Mouse (Mus musculus) kidney, adult 2 months (tissue): Measurements from ENCODE around the gene Pllp.

Experiments
- CTCF ChIP-seq: fragments of 200-500 bp; conservative IDR thresholded peaks from 2 replicates; pipeline ENCODE4 v1.5.1; 2011; ENCODE audit warnings: low read depth, mild to moderate bottlenecking, control low read depth, low read length, moderate library complexity, mixed read lengths; ENCODE audit not compliant: insufficient read depth, insufficient read length
- POLR2A ChIP-seq: fragments of 200-500 bp; IDR thresholded peaks from one replicate; pipeline ENCODE4 v1.6.1; 2011; ENCODE audit warnings: low read depth, low read length, control low read depth

DNA sequence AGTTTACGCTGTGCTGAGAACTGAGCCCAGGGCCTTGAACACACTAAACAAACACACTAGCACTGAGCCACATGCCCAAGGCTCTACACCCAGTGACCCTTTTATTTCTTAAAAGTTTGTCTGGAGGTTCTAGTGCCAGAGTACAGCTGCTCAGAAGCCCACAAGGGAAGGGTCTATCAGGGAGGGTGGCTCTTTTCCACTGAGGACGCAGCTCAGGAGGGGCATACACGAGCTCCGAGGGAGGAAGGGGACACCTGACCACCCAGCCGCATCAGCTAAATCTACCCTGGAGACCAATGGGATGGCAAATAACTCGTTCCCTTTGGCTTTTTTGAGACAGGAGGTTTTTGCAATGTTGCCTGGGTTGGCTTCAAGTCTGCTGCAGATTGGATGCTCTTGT is 1.9 kb upstream of the Pllp start:
- TF ChIP-seq POLR2A (no peak), CTCF (no peak)
